Mouse (Mus musculus) erythroblast, embryonic 14.5 days (primary cell): ENCODE measurements around the gene Adam11.

Experiments
- GATA1 ChIP-seq: IDR thresholded peaks from 2 replicates; pipeline ENCODE4 v1.6.1; 2012; ENCODE audit warnings: low read length, inconsistent platforms, mixed read lengths
- TAL1 ChIP-seq: IDR thresholded peaks from 3 replicates; pipeline ENCODE4 v1.6.1; 2012; ENCODE audit warnings: low read length, inconsistent platforms, mixed read lengths

- TF ChIP-seq TAL1, result no peak
- no peak for TF ChIP-seq GATA1
These were observed 48.8 kb upstream of the Adam11 start for GRCm38 (mm10) chr11:102712411-102712810.
